Mouse (Mus musculus) T-helper 2 cell (primary cell): ENCODE measurements around the gene Gm6408.
"Not testable (repeated sequence)": the region's sequence is repeated elsewhere in the genome, so short reads cannot be mapped to it uniquely, and the experiment has no call there.

Experiments used
- in situ Hi-C: fragments of 300-600 bp; cut with MboI, MseI; formaldehyde crosslinking; loops from one replicate; pipeline ENCODE4 v1.15.1; 2025; ENCODE audit warnings: high pct_unique_total_duplicates

Gm6408 gene

DNA sequence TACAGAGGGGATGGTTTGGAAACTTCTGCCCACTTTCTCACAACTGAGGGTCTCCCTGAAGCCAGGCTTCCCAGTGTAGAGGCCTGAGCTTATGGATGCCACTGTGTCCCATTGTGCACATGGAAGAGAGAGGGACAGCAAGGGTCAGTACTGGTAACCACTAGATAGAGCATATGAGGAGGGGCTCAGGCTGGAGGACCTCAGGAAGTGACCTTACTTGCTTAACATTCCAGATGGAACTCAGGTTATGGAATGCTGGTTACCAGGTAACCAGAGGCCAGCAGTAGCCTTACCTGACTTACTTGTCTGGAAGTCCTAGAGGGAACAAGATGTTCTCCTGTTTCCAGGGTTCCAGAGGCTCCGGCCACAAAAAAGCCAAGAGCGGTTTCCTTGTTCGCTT lies at the start of gene Gm6408:
TSS of gene Gm6408 (plus strand) at position 301 of the 400 bp plus-strand sequence.
- in situ Hi-C loops: loop anchor here (5.0 to 10.0 kb wide), 3 partner anchors 157 to 324 kb away; partner anchors contain the start of gene 1700001J03Rik

DNA sequence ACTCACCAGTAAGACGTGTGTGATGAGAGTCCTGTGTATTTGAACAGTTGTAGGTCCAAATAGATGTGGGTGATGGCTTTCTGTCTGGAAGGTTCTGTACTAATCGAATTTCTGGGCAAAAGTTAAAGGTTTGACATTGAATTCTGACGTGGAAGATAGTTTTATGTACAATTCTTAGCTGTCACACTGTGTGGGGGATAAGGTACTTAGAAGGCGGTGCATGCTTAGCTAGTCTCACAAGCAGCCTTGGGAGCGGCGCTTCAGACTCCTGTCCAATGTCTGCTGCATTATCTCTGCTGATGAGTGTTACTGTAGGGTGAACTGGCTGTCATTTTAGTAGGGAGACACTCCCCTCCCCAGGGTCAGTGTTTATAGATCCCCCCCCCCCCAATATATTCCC lies 49.3 kb upstream of the Gm6408 start:
- in situ Hi-C loops: no loop called here

DNA sequence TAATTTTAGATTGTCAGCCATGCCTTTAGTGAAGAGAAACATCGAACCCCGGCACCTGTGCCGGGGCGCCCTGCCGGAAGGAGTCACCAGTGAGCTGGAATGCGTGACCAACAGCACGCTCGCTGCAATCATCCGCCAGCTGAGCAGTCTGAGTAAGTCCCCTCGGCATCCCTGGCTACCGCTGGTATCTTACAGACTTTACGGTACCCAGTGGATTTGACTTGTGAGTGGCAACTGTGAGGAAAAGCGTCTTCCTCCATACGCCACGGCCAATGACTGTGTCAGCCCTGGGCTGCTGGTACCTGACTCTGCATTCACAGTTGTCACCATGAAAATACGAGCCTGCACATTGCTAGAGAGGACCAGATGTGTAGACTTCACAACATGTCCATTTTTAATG lies 46.4 kb upstream of the Gm6408 start:
- in situ Hi-C loops: no loop called here

DNA sequence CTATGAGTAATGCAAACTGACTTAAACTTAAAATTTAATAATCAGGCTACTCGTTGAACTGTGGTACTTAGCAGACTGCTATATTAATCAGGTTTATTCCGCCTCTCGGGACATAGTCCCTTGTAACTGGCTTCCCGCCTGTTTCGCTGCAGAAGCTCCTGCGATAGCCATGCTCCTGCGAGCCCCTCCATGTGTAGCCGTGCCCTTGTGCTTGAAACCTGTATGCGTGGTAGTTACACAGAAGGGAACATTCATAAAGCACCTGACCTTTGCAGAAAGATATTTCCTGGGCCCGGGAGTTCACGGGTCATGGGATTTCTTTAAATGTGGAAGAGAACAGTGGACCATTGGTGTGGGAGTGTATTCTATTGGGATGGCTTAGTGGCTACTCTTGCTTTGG lies 45.0 kb upstream of the Gm6408 start:
- in situ Hi-C loops: no loop called here

DNA sequence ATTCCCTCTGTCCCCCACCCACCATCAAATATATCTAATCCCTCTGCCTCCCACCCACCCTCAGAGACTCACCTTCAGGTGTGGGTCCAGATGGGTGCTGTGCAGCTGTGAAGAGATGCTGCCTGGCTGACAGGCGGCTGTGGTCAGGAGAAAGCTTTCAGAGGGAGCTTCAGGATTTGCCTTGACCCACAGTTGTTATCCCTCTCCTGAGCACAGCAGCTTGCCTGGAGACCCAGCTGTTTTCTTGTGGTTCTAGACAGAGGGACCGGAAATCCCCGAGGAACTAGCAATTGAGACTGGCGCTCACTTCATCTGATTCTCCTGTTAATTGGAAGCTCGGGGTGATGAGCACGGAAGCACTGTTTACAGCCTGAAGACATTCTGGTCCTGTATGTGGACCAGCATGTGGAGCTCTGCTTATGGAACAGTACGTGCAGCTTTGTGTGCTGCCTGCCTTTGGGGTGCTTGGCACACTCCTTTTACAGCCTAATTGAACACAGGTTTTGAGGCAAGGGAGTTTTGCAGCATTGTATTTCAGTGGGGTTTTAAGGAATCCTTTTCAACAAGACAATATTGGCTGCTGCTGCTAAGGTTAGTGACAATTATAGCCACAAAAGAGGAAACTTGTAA lies 42.5 kb upstream of the Gm6408 start:
- in situ Hi-C loops: no loop called here

DNA sequence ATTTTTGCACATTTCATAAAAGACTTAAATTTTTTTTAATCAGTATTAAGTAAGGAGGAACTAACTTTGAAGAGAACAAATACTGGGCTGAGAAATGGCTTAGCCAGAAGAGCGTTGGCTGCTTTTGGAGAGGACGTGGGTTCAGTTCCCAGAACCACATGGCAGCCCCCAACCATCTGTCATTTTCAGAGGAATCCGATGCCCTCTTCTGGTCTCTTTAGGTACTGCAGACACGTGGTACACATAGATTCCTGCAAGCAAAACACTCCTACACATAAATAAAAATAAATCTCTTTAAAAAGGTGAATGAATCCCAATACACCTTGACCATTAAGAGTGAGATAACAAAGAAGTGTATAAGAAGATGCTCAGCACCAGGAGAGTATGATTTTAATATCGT lies 41.5 kb upstream of the Gm6408 start:
- in situ Hi-C loops: no loop called here

DNA sequence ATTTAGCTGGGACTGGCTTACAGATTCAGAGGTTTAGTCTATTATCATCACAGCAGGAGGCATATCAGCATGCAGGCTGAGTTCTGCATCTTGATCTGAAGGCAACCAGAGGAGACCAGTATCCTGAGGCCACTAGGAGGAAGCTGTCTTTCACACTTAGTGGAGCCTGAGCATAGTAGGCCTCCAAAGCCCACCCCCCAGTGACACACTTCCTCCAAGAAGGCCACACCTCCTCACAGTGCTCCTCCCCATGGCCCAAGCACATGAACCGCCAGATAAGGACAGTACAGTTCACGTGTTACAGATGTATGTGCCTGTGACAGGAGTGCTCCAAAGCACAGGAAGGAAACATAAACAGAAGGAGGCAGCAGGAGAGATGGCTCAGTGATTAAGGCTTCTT lies 39.0 kb upstream of the Gm6408 start:
- in situ Hi-C loops: no loop called here

DNA sequence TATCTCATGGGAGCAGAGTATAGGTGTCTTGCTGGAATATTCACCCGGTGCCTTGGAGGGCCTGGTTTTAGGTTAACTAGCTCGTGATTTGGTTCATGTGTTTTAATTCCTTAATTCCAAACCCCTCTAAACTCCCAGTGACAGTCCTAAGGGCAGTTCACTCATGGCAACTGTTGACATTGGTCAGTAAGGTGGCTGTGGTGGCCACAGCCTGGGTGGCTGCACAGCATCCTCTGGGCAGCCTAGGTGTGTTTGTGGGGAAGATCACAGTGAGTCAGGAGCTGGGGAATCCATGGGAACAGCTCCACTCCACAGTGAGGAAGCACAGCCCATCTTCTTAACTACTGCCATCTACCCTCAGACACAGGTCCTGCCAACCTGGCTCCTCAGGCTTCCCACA lies 35.1 kb upstream of the Gm6408 start:
- in situ Hi-C loops: no loop called here

DNA sequence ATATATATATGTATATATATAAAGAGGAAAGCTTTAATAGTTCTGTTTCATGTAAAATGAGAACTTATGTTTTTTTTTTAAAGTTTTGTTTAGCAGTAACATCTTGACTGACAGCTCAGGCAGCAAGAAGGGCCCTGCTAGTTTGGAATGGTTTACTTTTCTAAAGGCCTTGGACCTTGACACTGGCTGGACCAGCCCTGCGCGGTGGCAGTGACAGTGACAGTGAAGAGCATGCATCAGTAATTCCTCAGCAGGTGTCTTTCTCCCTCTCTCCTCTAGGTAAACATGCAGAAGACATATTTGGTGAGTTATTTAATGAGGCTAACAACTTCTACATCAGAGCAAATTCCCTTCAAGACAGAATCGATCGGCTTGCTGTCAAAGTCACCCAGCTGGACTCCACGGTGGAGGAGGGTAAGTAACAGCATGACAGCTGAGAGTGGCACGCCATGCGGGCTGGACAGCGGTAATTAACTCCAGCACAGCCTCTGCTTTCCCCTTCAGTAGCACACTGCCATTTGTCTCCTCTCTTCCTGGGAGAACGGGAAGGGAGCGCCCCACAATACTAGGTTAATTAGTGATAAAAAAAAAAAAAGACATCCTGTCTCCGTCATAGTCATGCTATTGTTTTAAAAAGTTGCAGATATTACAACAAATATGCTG lies 30.0 kb upstream of the Gm6408 start:
- in situ Hi-C loops: no loop called here

DNA sequence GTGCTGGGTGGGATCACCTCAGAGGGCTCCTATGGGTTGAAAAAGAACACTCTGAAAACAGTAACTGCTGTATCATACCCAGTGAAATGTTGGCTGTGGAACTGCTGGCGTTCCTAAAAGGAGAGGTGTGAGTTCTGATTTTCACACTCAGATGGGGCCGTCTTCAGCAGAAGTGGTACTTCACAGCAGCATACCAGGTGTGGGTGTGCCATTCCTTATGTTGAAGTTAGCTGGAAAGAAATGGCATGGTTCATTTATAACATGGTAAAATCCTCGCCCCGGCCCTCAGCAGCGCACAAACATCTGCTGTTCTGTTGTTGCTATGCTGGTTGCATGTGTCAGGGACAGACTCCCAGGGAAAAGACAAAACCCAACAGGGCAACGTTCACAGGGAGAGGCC lies 28.2 kb upstream of the Gm6408 start:
- in situ Hi-C loops: no loop called here

DNA sequence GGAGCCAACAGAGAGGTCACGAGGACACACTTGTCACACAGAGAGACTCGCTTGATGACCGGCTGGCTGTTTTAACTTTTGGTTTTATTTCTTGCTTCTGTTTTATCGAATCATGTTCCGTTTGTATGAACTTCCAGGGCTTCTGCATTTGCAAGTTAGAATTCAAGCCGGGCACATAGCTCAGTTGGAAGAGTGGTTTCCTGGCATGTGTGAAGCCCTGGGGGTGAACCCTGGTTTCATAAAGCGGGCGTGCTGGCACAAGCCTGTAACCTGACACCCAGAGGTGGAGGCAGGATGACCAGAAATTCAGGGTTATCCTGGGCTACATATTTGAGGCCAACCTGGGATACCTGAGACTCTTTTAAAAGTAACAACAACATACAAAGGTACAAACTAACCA lies 20.2 kb upstream of the Gm6408 start:
- in situ Hi-C loops: no loop called here

DNA sequence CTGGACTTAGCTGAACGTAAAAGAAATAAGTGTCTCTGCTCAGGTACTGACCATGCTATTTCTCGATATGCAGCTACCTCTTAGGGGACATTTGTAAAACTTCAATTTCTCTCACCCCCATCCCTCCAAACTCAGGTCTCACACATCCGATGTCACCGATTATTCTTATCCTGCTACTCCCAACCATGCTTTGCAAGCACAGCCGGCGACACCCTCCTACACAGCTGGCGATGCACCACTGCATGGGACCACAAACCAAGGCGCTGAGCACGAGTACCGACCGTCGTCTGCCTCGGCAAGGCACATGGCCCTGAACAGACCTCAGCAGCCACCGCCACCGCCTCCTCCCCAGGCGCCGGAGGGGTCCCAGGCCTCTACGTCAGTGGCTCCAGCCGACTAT lies 15.1 kb upstream of the Gm6408 start:
- in situ Hi-C loops: no loop called here

DNA sequence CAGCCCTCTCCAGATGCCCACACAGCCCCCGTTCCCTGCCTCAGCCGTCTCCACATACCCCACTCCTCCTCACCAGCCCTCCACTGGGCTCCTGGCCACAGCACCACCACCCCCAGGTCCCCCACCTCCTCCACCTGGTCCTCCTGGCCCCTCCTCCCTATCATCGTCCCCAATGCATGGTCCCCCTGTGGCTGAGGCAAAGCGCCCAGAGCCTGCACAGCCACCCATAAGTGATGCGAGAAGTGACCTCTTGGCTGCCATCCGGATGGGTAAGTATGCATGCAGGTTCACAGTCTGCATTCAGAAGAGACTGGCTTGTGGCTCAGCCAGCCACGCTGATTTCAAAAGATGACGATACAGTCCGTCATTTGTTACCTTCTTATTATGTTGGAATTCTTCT lies 13.5 kb upstream of the Gm6408 start:
- in situ Hi-C loops: no loop called here

DNA sequence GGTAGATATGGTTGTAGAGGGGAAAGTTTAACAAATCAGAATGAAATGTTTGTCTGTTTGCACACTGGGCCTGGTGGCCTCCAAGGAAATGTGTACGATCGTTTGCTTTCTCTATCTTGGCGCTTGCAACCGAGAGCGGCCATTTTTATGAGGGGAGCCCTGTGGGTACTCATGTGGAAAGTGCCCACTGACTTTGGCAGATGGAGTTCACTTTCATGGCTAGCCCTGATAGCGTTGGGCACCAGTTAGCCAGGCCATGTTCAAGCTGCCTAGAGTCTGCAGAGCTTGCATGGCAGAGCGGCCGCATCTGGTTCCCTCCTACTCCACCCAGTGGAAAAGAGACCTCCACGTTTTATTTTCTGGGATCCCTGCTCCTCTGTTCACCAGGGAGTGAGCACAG lies 10.9 kb upstream of the Gm6408 start:
- in situ Hi-C loops: no loop called here

DNA sequence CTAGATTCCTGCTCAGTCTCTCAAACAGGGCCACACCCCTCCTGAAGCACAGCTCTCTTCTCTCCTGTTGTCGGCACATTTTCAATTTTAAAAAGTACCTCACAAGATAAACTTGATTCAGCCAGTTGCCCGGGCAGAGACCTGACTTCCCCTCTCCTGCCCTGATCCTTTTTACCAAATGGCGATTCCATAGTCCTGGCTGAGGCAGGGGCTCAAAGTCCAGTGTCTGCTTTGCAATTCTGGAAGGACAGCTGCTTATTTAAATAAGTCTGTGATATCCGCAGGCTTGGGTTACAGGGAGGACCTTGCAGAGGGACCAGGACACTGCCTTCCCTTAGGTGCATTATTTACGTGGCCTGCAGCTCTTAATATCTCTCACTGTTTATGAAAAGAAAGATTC lies 10.5 kb upstream of the Gm6408 start:
- in situ Hi-C loops: no loop called here

DNA sequence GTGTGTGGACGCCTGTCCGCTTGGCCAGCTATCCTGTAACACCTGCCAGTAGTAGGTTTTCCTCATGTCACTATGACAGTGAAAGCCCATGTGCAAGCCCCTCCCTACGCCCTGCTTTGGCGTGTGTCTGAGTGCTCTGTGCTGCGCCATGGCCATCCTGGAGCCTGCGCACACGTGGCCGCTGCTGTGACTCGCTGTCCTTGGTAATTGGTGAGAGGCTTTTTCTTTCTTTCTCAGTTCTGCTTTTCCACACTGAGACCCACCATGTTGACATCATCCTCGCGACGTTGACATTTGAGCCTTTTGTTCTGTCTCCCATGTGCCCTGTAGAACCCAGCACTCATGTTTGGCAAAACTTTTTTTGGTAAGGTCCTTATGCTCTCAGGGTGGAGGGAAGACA lies 9.9 kb upstream of the Gm6408 start:
- in situ Hi-C loops: no loop called here

DNA sequence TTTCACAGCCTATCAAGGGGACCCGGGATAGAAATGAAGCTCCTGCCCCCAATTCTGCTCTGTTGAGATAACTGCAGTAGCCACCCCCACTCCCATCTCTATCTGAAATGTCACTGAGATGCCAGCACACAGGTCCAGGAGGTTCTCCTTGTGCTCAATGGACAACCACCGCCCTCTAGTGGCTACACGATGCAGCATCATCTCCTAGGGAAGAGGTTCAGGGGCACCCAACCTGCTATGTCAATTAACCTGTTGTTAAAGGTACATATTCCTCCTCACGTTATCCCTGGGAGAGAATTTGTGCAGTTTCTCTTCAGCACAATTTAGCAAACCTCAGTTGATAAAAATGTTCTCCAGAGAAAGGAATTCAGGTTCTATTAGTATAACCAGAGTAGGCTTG lies 2.2 kb upstream of the Gm6408 start:
- in situ Hi-C loops: not testable (repeated sequence)

DNA sequence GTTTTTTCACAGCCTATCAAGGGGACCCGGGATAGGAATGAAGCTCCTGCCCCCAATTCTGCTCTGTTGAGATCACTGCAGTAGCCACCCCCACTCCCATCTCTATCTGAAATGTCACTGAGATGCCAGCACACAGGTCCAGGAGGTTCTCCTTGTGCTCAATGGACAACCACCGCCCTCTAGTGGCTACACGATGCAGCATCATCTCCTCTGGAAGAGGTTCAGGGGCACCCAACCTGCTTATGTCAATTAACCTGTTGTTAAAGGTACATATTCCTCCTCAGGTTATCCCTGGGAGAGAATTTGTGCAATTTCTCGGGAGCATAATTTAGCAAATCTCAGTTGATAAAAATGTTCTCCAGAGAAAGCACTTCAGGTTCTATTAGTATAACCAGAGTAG lies 7.2 kb downstream of the Gm6408 start:
- in situ Hi-C loops: loop anchor here (10.0 kb wide), 2 partner anchors 164 to 304 kb away; partner anchors contain the start of gene 1700001J03Rik

DNA sequence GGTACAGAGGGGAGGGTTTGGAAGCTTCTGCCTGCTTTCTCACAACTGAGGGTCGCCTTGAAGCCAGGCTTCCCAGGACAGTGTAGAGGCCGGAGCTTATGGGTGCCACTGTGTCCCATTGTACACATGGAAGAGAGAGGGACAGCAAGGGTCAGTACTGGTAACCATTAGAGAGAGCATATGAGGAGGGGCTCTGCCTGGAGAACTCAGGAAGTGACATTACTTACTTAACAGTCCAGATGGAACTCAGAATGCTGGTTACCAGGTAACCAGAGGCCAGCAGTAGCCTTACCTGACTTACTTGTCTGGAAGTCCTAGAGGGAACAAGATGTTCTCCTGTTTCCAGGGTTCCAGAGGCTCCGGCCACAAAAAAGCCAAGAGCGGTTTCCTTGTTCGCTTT lies 9.3 kb downstream of the Gm6408 start, which contains the start of gene Gm6370:
TSS of gene Gm6370 (plus strand) at position 301 of the 400 bp plus-strand sequence.
- in situ Hi-C loops: not testable (repeated sequence)

DNA sequence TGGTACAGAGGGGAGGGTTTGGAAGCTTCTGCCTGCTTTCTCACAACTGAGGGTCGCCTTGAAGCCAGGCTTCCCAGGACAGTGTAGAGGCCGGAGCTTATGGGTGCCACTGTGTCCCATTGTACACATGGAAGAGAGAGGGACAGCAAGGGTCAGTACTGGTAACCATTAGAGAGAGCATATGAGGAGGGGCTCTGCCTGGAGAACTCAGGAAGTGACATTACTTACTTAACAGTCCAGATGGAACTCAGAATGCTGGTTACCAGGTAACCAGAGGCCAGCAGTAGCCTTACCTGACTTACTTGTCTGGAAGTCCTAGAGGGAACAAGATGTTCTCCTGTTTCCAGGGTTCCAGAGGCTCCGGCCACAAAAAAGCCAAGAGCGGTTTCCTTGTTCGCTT lies 20.3 kb downstream of the Gm6408 start, which contains the start of gene 4930449I24Rik:
TSS of gene 4930449I24Rik (plus strand) at position 301 of the 400 bp plus-strand sequence.
- in situ Hi-C loops: not testable (repeated sequence)

DNA sequence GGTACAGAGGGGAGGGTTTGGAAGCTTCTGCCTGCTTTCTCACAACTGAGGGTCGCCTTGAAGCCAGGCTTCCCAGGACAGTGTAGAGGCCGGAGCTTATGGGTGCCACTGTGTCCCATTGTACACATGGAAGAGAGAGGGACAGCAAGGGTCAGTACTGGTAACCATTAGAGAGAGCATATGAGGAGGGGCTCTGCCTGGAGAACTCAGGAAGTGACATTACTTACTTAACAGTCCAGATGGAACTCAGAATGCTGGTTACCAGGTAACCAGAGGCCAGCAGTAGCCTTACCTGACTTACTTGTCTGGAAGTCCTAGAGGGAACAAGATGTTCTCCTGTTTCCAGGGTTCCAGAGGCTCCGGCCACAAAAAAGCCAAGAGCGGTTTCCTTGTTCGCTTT lies 32.1 kb downstream of the Gm6408 start, which contains the start of gene Gm3402:
TSS of gene Gm3402 (plus strand) at position 301 of the 400 bp plus-strand sequence.
- in situ Hi-C loops: not testable (repeated sequence)

DNA sequence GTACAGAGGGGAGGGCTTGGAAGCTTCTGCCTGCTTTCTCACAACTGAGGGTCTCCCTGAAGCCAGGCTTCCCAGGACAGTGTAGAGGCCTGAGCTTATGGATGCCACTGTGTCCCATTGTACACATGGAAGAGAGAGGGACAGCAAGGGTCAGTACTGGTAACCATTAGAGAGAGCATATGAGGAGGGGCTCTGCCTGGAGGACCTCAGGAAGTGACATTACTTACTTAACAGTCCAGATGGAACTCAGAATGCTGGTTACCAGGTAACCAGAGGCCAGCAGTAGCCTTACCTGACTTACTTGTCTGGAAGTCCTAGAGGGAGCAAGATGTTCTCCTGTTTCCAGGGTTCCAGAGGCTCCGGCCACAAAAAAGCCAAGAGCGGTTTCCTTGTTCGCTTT lies 43.7 kb downstream of the Gm6408 start, which contains the start of gene Gm3404:
TSS of gene Gm3404 (plus strand) at position 301 of the 400 bp plus-strand sequence.
- in situ Hi-C loops: not testable (repeated sequence)
